ENCODE assay signal across 9 mouse cellular contexts in the genomic region with DNA sequence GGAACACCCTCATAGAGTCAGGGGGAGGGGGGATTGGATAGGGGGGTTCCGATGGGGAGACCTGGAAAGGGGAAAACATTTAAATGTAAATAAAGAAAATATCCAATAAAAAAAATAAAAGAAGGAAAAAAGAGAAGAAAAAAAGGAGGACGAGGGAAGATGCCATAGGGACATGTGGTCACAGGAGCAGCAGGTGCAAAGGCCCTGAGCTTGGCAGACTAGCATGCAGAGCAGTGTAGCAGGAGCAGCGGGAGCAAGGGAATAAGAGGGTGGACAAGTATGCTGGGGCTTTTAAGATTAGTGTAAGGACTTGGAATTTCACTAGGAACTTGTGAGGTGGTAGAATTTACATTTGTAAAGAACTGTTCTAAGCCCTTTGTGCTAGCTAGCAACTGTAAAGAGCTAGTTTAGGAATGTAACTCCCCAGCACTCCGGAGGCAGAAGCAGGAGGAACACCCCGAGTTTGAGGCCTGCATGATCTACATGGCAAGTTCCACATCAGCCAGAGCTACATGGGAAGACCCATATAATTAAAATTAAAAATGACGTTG. TPM values are rescaled to one million over a fixed set of nuclear protein-coding genes. Genes with fewer than 3 reads are reported as not detected.
DNase-seq lines count a peak whose midpoint lies in the region; ATAC-seq lines count a peak whose summit lies in the region.
"Had no signal": no experiment of that assay in that cellular context is flagged by ENCODE, and none has a peak within 500 bp of the region (broad histone marks: within the 10 kb centered on the region; RNA-seq: fewer than 3 reads in every experiment).

No protein-coding gene starts in this region.

- H3K4me2 ChIP-seq in kidney, embryonic 15.5 days, result peak overlapping the region; percentile 88
- H3K4me2 ChIP-seq in intestine, embryonic 14.5 days (ENCODE audit: low read length), result peak overlapping the region; percentile 70
- H3K4me2 ChIP-seq in midbrain, embryonic 16.5 days (ENCODE audit: low read length), result peak overlapping the region; percentile 83

- peaks cover 14% of the 10 kb centered on the region for H3K4me1 ChIP-seq in kidney, embryonic 15.5 days
- peaks cover 20% of the 10 kb centered on the region for H3K4me1 ChIP-seq in embryonic facial prominence, embryonic 10.5 days
- peaks cover 6% of the 10 kb centered on the region; the same call in 1 of the 2 replicates for H3K4me1 ChIP-seq in intestine, embryonic 14.5 days (replicated peaks; ENCODE audit: control insufficient read depth, insufficient read depth, low read length)
- H3K4me1 ChIP-seq in midbrain, embryonic 16.5 days (ENCODE audit: control insufficient read depth, insufficient read depth, low read length), result peaks cover 18% of the 10 kb centered on the region

- no peaks in the 10 kb centered on the region for H3K27me3 ChIP-seq in kidney, embryonic 15.5 days
- no peaks in the 10 kb centered on the region for H3K27me3 ChIP-seq in embryonic facial prominence, embryonic 10.5 days (replicated peaks; ENCODE audit: low read depth, poor library complexity, severe bottlenecking)
- no peaks in the 10 kb centered on the region for H3K27me3 ChIP-seq in intestine, embryonic 14.5 days (replicated peaks; ENCODE audit: control insufficient read depth, insufficient read depth, low read length)
- no peaks in the 10 kb centered on the region for H3K27me3 ChIP-seq in midbrain, embryonic 16.5 days (ENCODE audit: control insufficient read depth, insufficient read depth, low read depth, low read length)

- H3K9me3 ChIP-seq in kidney, embryonic 15.5 days (replicated peaks), result no peaks in the 10 kb centered on the region
- H3K9me3 ChIP-seq in embryonic facial prominence, embryonic 10.5 days, result peaks cover 5% of the 10 kb centered on the region; the same call in 1 of the 2 replicates
- H3K9me3 ChIP-seq in intestine, embryonic 14.5 days (ENCODE audit: control insufficient read depth, low read length), result no peaks in the 10 kb centered on the region
- no peaks in the 10 kb centered on the region for H3K9me3 ChIP-seq in midbrain, embryonic 16.5 days (replicated peaks; ENCODE audit: control insufficient read depth, low read length, poor library complexity, severe bottlenecking)

- DNase-seq in kidney, postnatal 25 days, result no peak
- no peak for DNase-seq in embryonic facial prominence, embryonic 10.5 days (ENCODE audit: low spot score)
- DNase-seq in intestine, embryonic 14.5 days (ENCODE audit: low spot score), result no peak
- DNase-seq in frontal cortex, adult 2 months (ENCODE audit: extremely low spot score in 1 of 2, low spot score in 1 of 2), result no peak
- DNase-seq in adrenal gland, postnatal 10 days, result no peak
- DNase-seq in cerebellum, postnatal 10 days, result no peak
- DNase-seq: cerebellum, adult 11 months had no signal

- H3K9ac ChIP-seq in kidney, embryonic 15.5 days, result no peak overlapping the region
- no peak overlapping the region for H3K9ac ChIP-seq in intestine, embryonic 14.5 days (ENCODE audit: low read length)
- no peak overlapping the region for H3K9ac ChIP-seq in midbrain, embryonic 16.5 days (ENCODE audit: low read depth, low read length)

- peaks cover 19% of the 10 kb centered on the region for H3K36me3 ChIP-seq in kidney, embryonic 15.5 days
- peaks cover 15% of the 10 kb centered on the region for H3K36me3 ChIP-seq in embryonic facial prominence, embryonic 10.5 days (replicated peaks)
- 0 out of 2 replicates have a peak, but pooled peaks cover 7% of the 10 kb centered on the region for H3K36me3 ChIP-seq in intestine, embryonic 14.5 days (ENCODE audit: control insufficient read depth, insufficient read depth, low read length)
- H3K36me3 ChIP-seq in midbrain, embryonic 16.5 days (ENCODE audit: control insufficient read depth, insufficient read depth, low read length), result peaks cover 3% of the 10 kb centered on the region; the same call in 1 of the 2 replicates

- no peak overlapping the region for H3K4me3 ChIP-seq in kidney, embryonic 15.5 days (replicated peaks)
- H3K4me3 ChIP-seq in embryonic facial prominence, embryonic 10.5 days, result peak overlapping the region; percentile 87
- no peak overlapping the region for H3K4me3 ChIP-seq in intestine, embryonic 14.5 days (ENCODE audit: low read depth, low read length)
- no peak overlapping the region; the same call in 1 of the 2 replicates for H3K4me3 ChIP-seq in midbrain, embryonic 16.5 days (ENCODE audit: low read depth, low read length)

- H3K27ac ChIP-seq in kidney, embryonic 15.5 days, result no peak overlapping the region
- no peak overlapping the region for H3K27ac ChIP-seq in embryonic facial prominence, embryonic 10.5 days (replicated peaks)
- H3K27ac ChIP-seq in intestine, embryonic 14.5 days (ENCODE audit: low read depth), result no peak overlapping the region
- no peak overlapping the region for H3K27ac ChIP-seq in midbrain, embryonic 16.5 days (ENCODE audit: low read length)

- 80% methylated on average over 6 of the region's 6 CpGs for WGBS in kidney, embryonic 15.5 days
- WGBS in embryonic facial prominence, embryonic 10.5 days, result 73% methylated on average over 6 of the region's 6 CpGs
- 82% methylated on average over 6 of the region's 6 CpGs for WGBS in intestine, embryonic 14.5 days
- 65% methylated on average over 6 of the region's 6 CpGs for WGBS in midbrain, embryonic 16.5 days

- no peak for ATAC-seq in kidney, embryonic 15.5 days (replicated peaks; ENCODE audit: low FRiP score)
- no peak for ATAC-seq in intestine, embryonic 14.5 days (replicated peaks; ENCODE audit: low FRiP score, low TSS enrichment, low read depth)
- no peak for ATAC-seq in midbrain, embryonic 16.5 days

RNA-seq across cellular contexts. Expression of gene Ppt1, which starts 1.2 kb away (rescaled TPM):
- 76.1 and 82.4 TPM in 2 replicates for polyA plus RNA-seq in kidney, embryonic 15.5 days (2015; fragmentation: Nextera tagmentation; extraction: Ambion mirVana)
- polyA plus RNA-seq in embryonic facial prominence, embryonic 10.5 days (2016; fragmentation: Nextera tagmentation; extraction: Ambion mirVana), result 50.6 and 53.4 TPM in 2 replicates
- 72.6 and 79.0 TPM in 2 replicates for polyA plus RNA-seq in intestine, embryonic 14.5 days (2014; fragmentation: Nextera tagmentation; extraction: Ambion mirVana)
- 83.4 and 91.8 TPM in 2 replicates for polyA plus RNA-seq in midbrain, embryonic 16.5 days (2015; fragmentation: Nextera tagmentation; extraction: Ambion mirVana)
- polyA plus RNA-seq in frontal cortex, adult 2 months (2012; rRNA removed), result 106 and 119 TPM in 2 replicates
- 10 to 100 TPM; 45.9 to 54.5 TPM for total RNA-seq in adrenal gland, postnatal 10 days (2021)

RNA-seq across cellular contexts. Expression of gene Cap1, which starts 48.6 kb away (rescaled TPM):
- polyA plus RNA-seq in kidney, embryonic 15.5 days (2015; fragmentation: Nextera tagmentation; extraction: Ambion mirVana), result 71.3 and 79.5 TPM in 2 replicates
- polyA plus RNA-seq in embryonic facial prominence, embryonic 10.5 days (2016; fragmentation: Nextera tagmentation; extraction: Ambion mirVana), result 72.6 and 73.9 TPM in 2 replicates
- 77.9 and 82.8 TPM in 2 replicates for polyA plus RNA-seq in intestine, embryonic 14.5 days (2014; fragmentation: Nextera tagmentation; extraction: Ambion mirVana)
- 70.3 and 75.0 TPM in 2 replicates for polyA plus RNA-seq in midbrain, embryonic 16.5 days (2015; fragmentation: Nextera tagmentation; extraction: Ambion mirVana)
- 142 and 146 TPM in 2 replicates for polyA plus RNA-seq in frontal cortex, adult 2 months (2012; rRNA removed)
- total RNA-seq in adrenal gland, postnatal 10 days (2021), result 100 to 1,000 TPM; 128 TPM
